Mouse (Mus musculus) layer of hippocampus, adult 11-12 months (tissue): ENCODE measurements around the gene Stat1.

Experiments used
- DNase-seq: peaks from one replicate; pipeline ENCODE4 v3.0.0; 2022; ENCODE audit warnings: low spot score

The Stat1 gene

GRCm38 (mm10) chr1:52118860-52119591 is at the start of gene Stat1:
Gene Stat1, plus strand, starts transcription at chr1:52119440.
- peak; percentile 85 for DNase-seq

DNA sequence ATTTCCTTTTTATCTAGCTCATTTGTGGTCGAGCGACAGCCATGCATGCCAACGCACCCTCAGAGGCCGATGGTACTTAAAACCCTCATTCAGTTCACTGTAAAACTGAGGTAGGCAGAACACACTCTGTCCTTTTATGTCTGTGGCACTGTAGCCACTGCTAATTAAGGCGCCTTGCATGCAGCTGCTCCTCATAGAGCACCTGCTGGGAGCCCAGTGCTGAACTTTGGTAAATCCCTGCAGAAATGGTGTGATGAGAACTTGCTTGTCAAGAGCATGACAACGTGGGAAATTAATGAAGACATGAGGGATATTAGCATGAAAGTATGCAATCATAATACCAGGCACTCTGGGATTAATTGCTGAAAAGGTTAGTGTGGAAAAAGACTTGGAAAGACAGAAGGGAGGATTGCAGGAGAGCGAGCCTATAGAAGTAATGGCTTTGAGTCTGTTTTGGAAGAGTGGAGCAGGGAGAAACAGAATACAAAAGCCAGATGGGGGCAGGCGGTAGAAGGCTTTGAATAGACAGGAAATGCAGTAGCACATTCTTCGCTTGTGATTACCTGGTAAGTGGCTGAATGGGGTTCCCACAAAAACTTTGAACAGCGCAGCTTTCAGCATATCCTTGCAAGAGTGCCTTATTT is 39.4 kb upstream of the Stat1 start:
- no peak for DNase-seq

- no peak for DNase-seq
Observed at GRCm38 (mm10) chr1:52080375-52080774, 38.9 kb upstream of the Stat1 start.

GRCm38 (mm10) chr1:52086236-52086635 is 33.0 kb upstream of the Stat1 start:
- DNase-seq, result no peak

DNA sequence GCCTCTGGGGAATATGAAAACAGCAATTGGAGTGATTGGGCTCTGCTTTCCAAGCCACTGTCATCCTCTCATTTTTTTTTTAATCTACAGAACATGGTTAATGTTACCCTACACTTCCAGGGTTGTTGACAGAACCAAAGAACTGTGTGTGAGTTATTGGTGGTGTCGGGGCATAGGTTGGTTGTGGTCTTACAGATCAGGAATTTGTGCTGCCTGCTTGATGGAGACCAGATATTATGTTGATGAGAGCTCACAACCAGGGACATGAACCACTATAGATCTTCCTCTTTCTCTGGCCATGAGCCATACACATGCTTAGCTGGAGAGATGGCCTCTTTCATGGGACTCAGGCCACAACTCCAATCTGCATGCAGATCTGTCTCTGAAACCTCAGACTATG is 32.1 kb upstream of the Stat1 start:
- DNase-seq, result no peak

GRCm38 (mm10) chr1:52088634-52089033 is 30.6 kb upstream of the Stat1 start:
- DNase-seq, result no peak

GRCm38 (mm10) chr1:52098618-52099232 is 20.5 kb upstream of the Stat1 start:
- DNase-seq, result peak; percentile 64

- no peak for DNase-seq
Observed at GRCm38 (mm10) chr1:52100496-52100895, 18.7 kb upstream of the Stat1 start.

GRCm38 (mm10) chr1:52102795-52103194 is 16.4 kb upstream of the Stat1 start:
- DNase-seq, result no peak

GRCm38 (mm10) chr1:52107206-52107605 is 12.0 kb upstream of the Stat1 start:
- no peak for DNase-seq

GRCm38 (mm10) chr1:52111217-52111616 is 8.0 kb upstream of the Stat1 start:
- DNase-seq, result no peak

GRCm38 (mm10) chr1:52112301-52112700 is 6.9 kb upstream of the Stat1 start:
- DNase-seq, result no peak

GRCm38 (mm10) chr1:52113067-52113665 is 6.1 kb upstream of the Stat1 start:
- DNase-seq, result no peak

DNA sequence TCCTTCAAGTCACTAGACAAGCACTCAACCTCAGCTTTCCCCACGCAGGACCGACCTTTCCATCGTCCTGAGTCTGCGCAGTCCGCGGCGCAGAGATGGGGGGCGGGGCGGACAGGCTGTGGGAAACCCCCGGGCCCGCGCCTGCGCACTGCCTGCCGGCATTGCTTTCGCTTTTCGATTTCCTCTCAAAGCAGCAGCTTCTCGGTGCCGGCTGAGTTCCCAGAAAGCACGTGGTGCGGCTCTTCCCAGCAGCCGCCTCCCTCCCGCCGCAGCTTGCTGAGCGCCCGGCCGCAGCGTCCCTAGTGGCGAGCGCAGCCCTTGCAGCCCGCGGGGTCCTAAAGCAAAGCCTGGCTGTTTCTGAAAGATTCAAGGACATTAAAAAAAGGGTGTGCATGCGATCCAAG is 5.6 kb upstream of the Stat1 start:
- peak; percentile 98 for DNase-seq

- DNase-seq, result no peak
Observed at GRCm38 (mm10) chr1:52116441-52116840, 2.8 kb upstream of the Stat1 start.

DNA sequence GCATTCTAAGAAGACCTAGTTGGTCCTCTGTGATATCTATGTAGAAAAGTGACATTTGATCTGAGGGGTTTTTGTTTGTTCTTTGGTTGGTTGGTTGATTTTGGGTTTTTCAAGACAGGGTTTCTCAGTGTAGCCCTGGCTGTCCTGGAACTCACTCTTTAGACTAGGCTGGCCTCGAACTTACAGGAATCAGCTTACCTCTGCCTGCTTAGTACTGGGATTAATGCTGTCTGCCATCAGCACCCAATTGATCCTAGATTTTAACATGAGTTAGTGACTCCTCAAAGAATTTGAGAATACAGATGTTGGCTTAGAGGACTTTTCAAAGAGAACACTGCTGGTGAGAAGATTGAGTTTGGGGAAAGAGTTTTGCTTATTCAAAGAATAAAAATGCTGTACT is 1.5 kb upstream of the Stat1 start:
- DNase-seq, result no peak

DNA sequence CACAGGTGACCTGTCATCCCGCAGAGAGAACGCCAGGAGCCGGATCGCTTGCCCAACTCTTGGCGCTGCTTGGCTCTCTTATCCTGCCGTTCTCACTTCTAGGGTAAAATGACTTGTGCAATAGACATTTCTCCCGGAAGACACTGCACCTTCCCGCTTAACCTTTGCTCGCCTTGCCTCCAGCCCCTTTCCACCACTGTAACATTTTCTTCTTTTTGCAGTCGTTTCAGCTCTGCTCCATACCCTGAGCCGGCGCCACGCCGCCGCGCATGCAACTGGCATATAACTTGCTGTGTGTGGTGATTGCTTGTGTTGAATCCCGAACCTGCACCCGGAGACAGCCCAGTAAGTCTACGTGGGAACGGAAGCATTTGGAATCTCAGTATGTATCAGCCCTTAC is 451 bp downstream of the Stat1 start:
- DNase-seq, result no peak

- no peak for DNase-seq
Observed at GRCm38 (mm10) chr1:52120191-52120590, 951 bp downstream of the Stat1 start.

DNA sequence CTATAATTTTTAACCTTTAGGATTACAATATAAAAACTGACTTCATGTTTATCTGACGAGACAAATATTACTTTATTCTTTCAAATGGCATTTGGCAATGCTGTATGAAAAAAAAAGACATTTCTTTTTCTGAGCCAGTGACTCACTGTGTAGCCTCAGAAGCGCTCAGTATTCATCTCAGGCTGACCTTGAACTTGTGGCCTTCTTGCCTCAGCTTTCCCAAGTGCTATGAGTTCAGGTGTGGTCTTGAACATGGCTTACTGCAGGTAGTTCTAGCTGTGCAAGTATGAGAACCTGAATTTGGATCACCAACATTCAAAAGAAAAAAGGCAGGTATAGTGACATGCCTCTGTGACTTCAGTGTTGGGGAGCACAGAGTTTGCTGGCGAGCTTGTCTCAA is 1.8 kb downstream of the Stat1 start:
- DNase-seq, result no peak

DNA sequence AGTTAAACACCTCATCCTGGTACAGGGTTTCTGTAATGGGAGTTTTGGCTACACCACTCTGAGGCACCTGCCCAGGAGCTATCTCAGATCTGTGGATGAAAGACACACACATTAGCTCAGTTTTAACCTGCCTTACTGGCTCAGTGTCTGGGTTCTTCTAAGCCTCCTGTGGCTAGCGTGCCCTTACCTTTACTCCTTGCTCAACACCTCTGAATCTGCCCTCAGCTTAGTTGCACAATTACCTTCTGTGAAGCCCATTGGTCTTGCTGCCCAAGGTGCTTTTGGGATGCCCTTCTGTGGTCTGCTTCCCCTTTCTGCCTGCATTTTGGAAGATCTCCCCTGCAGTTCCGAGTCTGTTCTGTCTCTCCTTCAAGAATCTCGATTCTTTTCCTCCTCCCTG is 5.6 kb downstream of the Stat1 start:
- DNase-seq, result no peak

DNA sequence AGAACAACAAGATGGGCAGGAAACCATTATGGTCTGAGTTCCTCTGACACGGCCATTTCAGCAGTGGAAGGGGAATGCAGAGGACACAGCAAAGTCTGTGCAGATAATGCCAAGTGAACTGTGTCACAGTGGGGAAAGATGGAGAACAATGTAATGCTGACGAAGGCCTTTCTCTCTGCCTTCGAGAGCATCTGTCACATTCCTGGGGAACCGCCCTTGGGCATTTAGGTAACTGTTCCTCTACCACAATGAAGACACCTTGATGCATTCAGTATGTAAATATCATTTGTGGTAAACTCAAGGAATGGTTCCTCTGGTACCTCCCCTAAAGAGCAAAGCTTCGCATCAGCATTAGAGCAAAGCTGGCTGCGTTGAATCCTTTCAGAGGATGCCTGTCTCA is 8.1 kb downstream of the Stat1 start:
- no peak for DNase-seq

GRCm38 (mm10) chr1:52129794-52130193 is 10.6 kb downstream of the Stat1 start:
- DNase-seq, result no peak

GRCm38 (mm10) chr1:52131787-52132377 is 12.6 kb downstream of the Stat1 start:
- no peak for DNase-seq
